Mouse (Mus musculus) adrenal gland, adult (tissue): Measurements from ENCODE around the gene Tas2r124.

Source experiments
- DNase-seq, 2 experiments: peaks; one replicate each; pipeline ENCODE4 v3.0.0; 2022 to 2023; ENCODE audit warnings: low spot score in 1 of 2; ENCODE audit not compliant: inconsistent age in 2 of 2

The Tas2r124 gene

GRCm38 (mm10) chr6:132754430-132754829 lies at the start of gene Tas2r124:
Gene Tas2r124, plus strand, starts transcription at chr6:132754730.
- no peak for DNase-seq

- no peak for DNase-seq
Observed at GRCm38 (mm10) chr6:132711828-132712227, 42.7 kb upstream of the Tas2r124 start, which contains the start of gene Tas2r122. Gene Tas2r122, minus strand, starts transcription at chr6:132711928.

GRCm38 (mm10) chr6:132737935-132738334 lies 16.6 kb upstream of the Tas2r124 start, which contains the start of gene Tas2r115:
Gene Tas2r115, minus strand, starts transcription at chr6:132738035.
- no peak for DNase-seq

GRCm38 (mm10) chr6:132750206-132750605 lies 4.3 kb upstream of the Tas2r124 start:
- peak; percentile 32 to 54 for DNase-seq

GRCm38 (mm10) chr6:132761831-132762230 lies 7.3 kb downstream of the Tas2r124 start, which contains the start of gene Tas2r102:
Gene Tas2r102, plus strand, starts transcription at chr6:132762131.
- DNase-seq: no peak

- no peak for DNase-seq
Observed at GRCm38 (mm10) chr6:132778062-132778461, 23.5 kb downstream of the Tas2r124 start, which contains the start of gene Tas2r136. Gene Tas2r136, minus strand, starts transcription at chr6:132778162.

GRCm38 (mm10) chr6:132795393-132795792 lies 40.9 kb downstream of the Tas2r124 start:
- DNase-seq: no peak

GRCm38 (mm10) chr6:132802518-132802917 lies 48.0 kb downstream of the Tas2r124 start, which contains the start of gene Tas2r117:
Gene Tas2r117, plus strand, starts transcription at chr6:132802818.
- no peak for DNase-seq
